Comparison of ENCODE assay signal across 17 mouse cellular contexts in the genomic region with DNA sequence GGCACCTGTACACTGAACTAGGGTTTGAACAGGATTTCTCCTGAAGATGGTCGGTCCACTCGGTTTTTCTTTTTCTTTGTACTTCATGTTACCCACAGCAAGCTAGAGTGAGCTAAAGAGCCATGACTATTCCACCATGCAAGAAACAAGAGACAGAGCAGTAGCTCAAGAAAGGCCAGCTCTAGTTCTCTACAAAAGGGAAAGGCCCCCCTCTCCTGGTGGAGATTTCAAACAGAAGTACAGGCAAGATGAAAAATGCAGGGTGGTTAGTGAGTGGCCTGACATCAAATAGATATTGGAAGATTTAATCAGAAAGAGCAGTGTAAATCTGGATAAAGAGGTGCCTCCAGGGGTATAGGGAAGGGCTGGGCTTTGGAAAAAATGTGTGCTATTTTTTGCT.
A peak's percentile ranks its signal among the peaks of the same experiment; 100 is the strongest.
DNase-seq lines count a peak whose midpoint lies in the region; TF ChIP-seq lines count a peak whose summit lies in the region.
"Had no signal": no experiment of that assay in that cellular context is flagged by ENCODE, and none has a peak within 500 bp of the region (broad histone marks: within the 10 kb centered on the region; RNA-seq: fewer than 3 reads in every experiment).

No protein-coding gene starts in this region.

- no peak for TF ChIP-seq POLR2A in heart, adult 2 months (IDR thresholded peaks at IDR 0.05; ENCODE audit: insufficient read depth, low read depth, low read length)

- no peak overlapping the region for H3K4me3 ChIP-seq in heart, adult 2 months
- no peak overlapping the region for H3K4me3 ChIP-seq in limb, embryonic 10.5 days
- H3K4me3 ChIP-seq: embryonic facial prominence, embryonic 12.5 days; heart, embryonic 13.5 days; hindbrain, embryonic 10.5 days; megakaryocyte, embryonic 14.5 days had no signal

- TF ChIP-seq CTCF in heart, adult 2 months (IDR thresholded peaks at IDR 0.05) = peak; percentile 21

- no peak overlapping the region for H3K27ac ChIP-seq in heart, adult 2 months
- no peak overlapping the region for H3K27ac ChIP-seq in limb, embryonic 10.5 days
- H3K27ac ChIP-seq: embryonic facial prominence, embryonic 12.5 days; heart, embryonic 13.5 days; hindbrain, embryonic 10.5 days had no signal

- H3K36me3 ChIP-seq in heart, adult 2 months (ENCODE audit: control insufficient read depth, insufficient read depth, low read length) = no peaks in the 10 kb centered on the region
- H3K36me3 ChIP-seq in limb, embryonic 10.5 days = no peaks in the 10 kb centered on the region
- H3K36me3 ChIP-seq: embryonic facial prominence, embryonic 12.5 days; heart, embryonic 13.5 days; hindbrain, embryonic 10.5 days had no signal

- H3K27me3 ChIP-seq in heart, adult 2 months (ENCODE audit: control insufficient read depth, insufficient read depth, low read length) = peaks cover 4% of the 10 kb centered on the region; the same call in 1 of the 2 replicates
- H3K27me3 ChIP-seq in limb, embryonic 10.5 days (ENCODE audit: low read depth, poor library complexity, severe bottlenecking) = peaks cover 69% of the 10 kb centered on the region

- TF ChIP-seq EP300 in heart, adult 2 months (IDR thresholded peaks at IDR 0.05; ENCODE audit: insufficient read depth, low read depth, low read length) = no peak

- 79% methylated on average over 2 of the region's 2 CpGs for WGBS in heart, adult 2 months
- WGBS in limb, embryonic 10.5 days = 87% methylated on average over 2 of the region's 2 CpGs

- intact Hi-C loops in heart, adult 2 months (cut with DNase I) = no loop called here

- H3K79me2 ChIP-seq in heart, adult 2 months (replicated peaks; ENCODE audit: control insufficient read depth, insufficient read depth, low read length) = no peaks in the 10 kb centered on the region

- no peaks in the 10 kb centered on the region for H3K4me1 ChIP-seq in heart, adult 2 months (ENCODE audit: control insufficient read depth, insufficient read depth, low read length)
- peaks cover 23% of the 10 kb centered on the region for H3K4me1 ChIP-seq in limb, embryonic 10.5 days
- H3K4me1 ChIP-seq: megakaryocyte, embryonic 14.5 days had no signal

- H3K9ac ChIP-seq in heart, adult 2 months (ENCODE audit: low read depth, low read length) = no peak overlapping the region
- H3K9ac ChIP-seq: embryonic facial prominence, embryonic 12.5 days; heart, embryonic 13.5 days; liver, postnatal 0 days had no signal

- H3K9me3 ChIP-seq in limb, embryonic 10.5 days (replicated peaks) = no peaks in the 10 kb centered on the region
- H3K9me3 ChIP-seq: embryonic facial prominence, embryonic 12.5 days; heart, embryonic 13.5 days; hindbrain, embryonic 10.5 days; megakaryocyte, embryonic 14.5 days had no signal

- DNase-seq in heart, adult 2 months = no peak
- no peak for DNase-seq in heart, adult 9 months (ENCODE audit: low spot score in 2 of 2)
- DNase-seq in kidney, postnatal 10 days = peak; percentile 29
- DNase-seq in kidney, postnatal 25 days = no peak
- peak; percentile 36 for DNase-seq in retina, postnatal 1 day
- DNase-seq in retina, embryonic 14.5 days (ENCODE audit: low spot score) = no peak
- DNase-seq in limb, embryonic 10.5 days (ENCODE audit: low spot score) = no peak
- DNase-seq: adrenal gland, postnatal 10 days; cerebellum, adult 11-12 months; left cerebral cortex, postnatal 4 days; liver, postnatal 0 days; lung, postnatal 14 days; thymus, postnatal 36 days had no signal

Comparison
In these comparisons a context has a peak if more than half of its experiments do, and no peak if none do; other contexts are left out.
1. DNase-seq: peak in kidney, postnatal 10 days (single experiment) and retina, postnatal 1 day (single experiment); none in heart, adult 2 months (0 of 2), heart, adult 9 months (0 of 2), kidney, postnatal 25 days (0 of 2), retina, embryonic 14.5 days (single experiment) and limb, embryonic 10.5 days (single experiment).